Mouse (Mus musculus) splenic B cell, adult 2 months (primary cell): Measurements from ENCODE around the gene Hist1h2ai.
A peak's percentile ranks its signal among the peaks of the same experiment; 100 is the strongest.
"Not testable (repeated sequence)": the region's sequence is repeated elsewhere in the genome, so short reads cannot be mapped to it uniquely, and the experiment has no call there.

Source experiments
- DNase-seq: peaks from one replicate; pipeline ENCODE4 v3.0.0-alpha.2; 2011; ENCODE audit warnings: low read depth, low spot score
- H3K27me3 ChIP-seq: 2 replicates; pipeline ENCODE4 v1.6.1; 2012; ENCODE audit warnings: mild to moderate bottlenecking, low read length, moderate library complexity, mixed read lengths; ENCODE audit not compliant: control insufficient read depth, poor library complexity, insufficient read depth, severe bottlenecking
- H3K36me3 ChIP-seq: 2 replicates; pipeline ENCODE4 v1.6.1; 2012; ENCODE audit warnings: mild to moderate bottlenecking, low read length, moderate library complexity, mixed read lengths; ENCODE audit not compliant: control insufficient read depth, poor library complexity, insufficient read depth, severe bottlenecking

Gene Hist1h2ai

GRCm38 (mm10) chr13:21721107-21721756, 5.0 kb downstream of the Hist1h2ai start:
- not testable (repeated sequence) for H3K36me3 ChIP-seq, H3K27me3 ChIP-seq
- peak; percentile 16 for DNase-seq

- H3K27me3 ChIP-seq, H3K36me3 ChIP-seq: not testable (repeated sequence)
- peak; percentile 92 for DNase-seq
Measured at GRCm38 (mm10) chr13:21721757-21722372, 5.6 kb downstream of the Hist1h2ai start, which contains the start of gene Hist1h2bm. TSS of gene Hist1h2bm (plus strand) at chr13:21722044.

GRCm38 (mm10) chr13:21722373-21722925, 6.2 kb downstream of the Hist1h2ai start:
- H3K36me3 ChIP-seq, result no peaks in the 10 kb centered on the region
- no peaks in the 10 kb centered on the region for H3K27me3 ChIP-seq
- DNase-seq, result no peak

- Histone ChIP-seq H3K27me3 (no peaks in the 10 kb centered on the region), H3K36me3 (no peaks in the 10 kb centered on the region)
- DNase-seq, result peak; percentile 39
Measured at GRCm38 (mm10) chr13:21722993-21723836, 7.0 kb downstream of the Hist1h2ai start.

GRCm38 (mm10) chr13:21727948-21728572, 11.8 kb downstream of the Hist1h2ai start:
- DNase-seq, result no peak
- Histone ChIP-seq H3K36me3 (no peaks in the 10 kb centered on the region), H3K27me3 (no peaks in the 10 kb centered on the region)

GRCm38 (mm10) chr13:21729544-21729943, 13.3 kb downstream of the Hist1h2ai start:
- Histone ChIP-seq H3K27me3 (no peaks in the 10 kb centered on the region), H3K36me3 (no peaks in the 10 kb centered on the region)
- DNase-seq, result no peak

GRCm38 (mm10) chr13:21733466-21733865, 17.2 kb downstream of the Hist1h2ai start:
- Histone ChIP-seq H3K27me3 (no peaks in the 10 kb centered on the region), H3K36me3 (no peaks in the 10 kb centered on the region)
- no peak for DNase-seq

- peak; percentile 91 for DNase-seq
- no peaks in the 10 kb centered on the region for H3K36me3 ChIP-seq
- H3K27me3 ChIP-seq, result no peaks in the 10 kb centered on the region
Measured at GRCm38 (mm10) chr13:21734010-21734905, 18.0 kb downstream of the Hist1h2ai start.

GRCm38 (mm10) chr13:21734906-21735767, 18.9 kb downstream of the Hist1h2ai start, which contains the start of gene Hist1h4j:
TSS of gene Hist1h4j (plus strand) at chr13:21735064.
- DNase-seq, result peak; percentile 82
- not testable (repeated sequence) for H3K36me3 ChIP-seq, H3K27me3 ChIP-seq

GRCm38 (mm10) chr13:21745006-21745405, 28.8 kb downstream of the Hist1h2ai start:
- H3K36me3 ChIP-seq, result no peaks in the 10 kb centered on the region
- H3K27me3 ChIP-seq, result no peaks in the 10 kb centered on the region
- DNase-seq, result no peak

GRCm38 (mm10) chr13:21749387-21750158, 33.4 kb downstream of the Hist1h2ai start:
- H3K27me3 ChIP-seq, result no peaks in the 10 kb centered on the region
- no peaks in the 10 kb centered on the region for H3K36me3 ChIP-seq
- DNase-seq, result peak; percentile 47

- H3K27me3 ChIP-seq, result not testable (repeated sequence)
Measured at GRCm38 (mm10) chr13:21750159-21751017, 34.2 kb downstream of the Hist1h2ai start, which contains the start of gene Hist1h4k. TSS of gene Hist1h4k (minus strand) at chr13:21750505.

More at GRCm38 (mm10) chr13:21750159-21751017, 34.2 kb downstream of the Hist1h2ai start, which contains the start of gene Hist1h4k:
- not testable (repeated sequence) for H3K36me3 ChIP-seq
- peak; percentile 82 for DNase-seq
